Mouse (Mus musculus) ES-Bruce4 (cell line): ENCODE measurements at regions not wholly inside any gene's neighbourhood (a gene's known extent, or its start where the extent isn't known, plus 50 kb on each side); places are given as distances from the start of the nearest gene placed in this dataset.

Experiments
- CTCF ChIP-seq: IDR thresholded peaks from one replicate; pipeline ENCODE4 v1.8.1; 2011; ENCODE audit warnings: low read depth, low read length
- EP300 ChIP-seq: IDR thresholded peaks from 2 replicates; pipeline ENCODE4 v1.6.1; 2011; ENCODE audit warnings: low read depth, low read length; ENCODE audit not compliant: insufficient read depth
- POLR2A ChIP-seq: IDR thresholded peaks from one replicate; pipeline ENCODE4 v1.8.1; 2011; ENCODE audit warnings: low read length; ENCODE audit not compliant: insufficient read depth

GRCm38 (mm10) chr2:28299346-28299745 lies 106.6 kb downstream of the Olfm1 start:
- no peak for TF ChIP-seq EP300
- no peak for TF ChIP-seq CTCF
- TF ChIP-seq POLR2A = no peak
